Mouse (Mus musculus): ENCODE measurements around the gene Tas2r119. TPM values are rescaled to one million over a fixed set of nuclear protein-coding genes. Genes with fewer than 3 reads are reported as not detected.

Tas2r119 gene
- not detected in 2 replicates for total RNA-seq (2014; fragmentation: Nextera tagmentation)
- total RNA-seq (2017), result not detected in 2 replicates

- no peak for ATAC-seq (replicated peaks; ENCODE audit: poor library complexity, severe bottlenecking)
Measured at GRCm38 (mm10) chr15:32176989-32177388, at the start of gene Tas2r119. Tas2r119 (plus strand) TSS chr15:32177289.

GRCm38 (mm10) chr15:32132315-32132714 lies 44.8 kb upstream of the Tas2r119 start:
- ATAC-seq (replicated peaks; ENCODE audit: poor library complexity, severe bottlenecking), result no peak

DNA sequence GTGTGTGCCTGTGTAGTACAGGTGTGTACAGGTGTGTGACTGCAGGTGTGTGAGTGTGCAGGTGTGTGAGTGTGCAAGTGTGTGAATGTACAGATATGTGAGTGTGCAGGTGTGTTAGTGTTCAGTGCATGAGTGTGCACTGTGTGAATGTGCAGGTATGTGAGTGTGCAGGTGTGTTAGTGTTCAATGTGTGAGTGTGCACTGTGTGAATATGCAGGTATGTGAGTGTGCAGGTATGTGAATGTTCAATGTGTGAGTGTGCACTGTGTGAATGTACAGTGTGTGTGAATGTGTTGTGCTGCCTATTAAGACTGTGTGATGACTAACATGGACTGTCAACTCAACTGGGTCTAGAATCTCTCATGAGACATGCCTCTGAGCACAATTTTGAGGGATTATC lies 35.4 kb upstream of the Tas2r119 start:
- ATAC-seq (replicated peaks; ENCODE audit: poor library complexity, severe bottlenecking), result no peak

DNA sequence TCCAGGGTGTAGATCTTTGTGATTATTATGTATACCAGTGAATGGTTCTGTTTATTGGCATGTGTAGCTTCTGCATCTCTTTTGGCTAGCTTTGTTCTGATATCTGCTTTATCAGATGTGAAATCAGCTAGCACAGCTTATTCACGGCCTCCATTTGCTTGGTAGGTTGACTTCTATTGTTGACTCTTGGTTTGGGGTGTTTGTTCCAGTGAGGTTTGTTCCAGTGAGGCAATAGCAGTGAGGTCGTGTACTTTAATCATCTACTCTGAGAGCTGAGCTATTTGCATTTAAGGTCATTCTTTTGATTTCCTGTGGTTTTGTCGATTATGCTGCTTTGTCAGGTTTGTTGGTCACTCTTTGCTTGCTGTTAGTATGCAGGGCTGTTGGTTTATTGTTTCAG lies 32.8 kb upstream of the Tas2r119 start:
- no peak for ATAC-seq (replicated peaks; ENCODE audit: poor library complexity, severe bottlenecking)

- ATAC-seq (replicated peaks; ENCODE audit: poor library complexity, severe bottlenecking), result no peak
Measured at GRCm38 (mm10) chr15:32153404-32153803, 23.7 kb upstream of the Tas2r119 start.

- ATAC-seq (replicated peaks; ENCODE audit: poor library complexity, severe bottlenecking), result no peak
Measured at GRCm38 (mm10) chr15:32153857-32154449, 23.1 kb upstream of the Tas2r119 start.

- no peak for ATAC-seq (replicated peaks; ENCODE audit: poor library complexity, severe bottlenecking)
Measured at GRCm38 (mm10) chr15:32156126-32156525, 21.0 kb upstream of the Tas2r119 start.

DNA sequence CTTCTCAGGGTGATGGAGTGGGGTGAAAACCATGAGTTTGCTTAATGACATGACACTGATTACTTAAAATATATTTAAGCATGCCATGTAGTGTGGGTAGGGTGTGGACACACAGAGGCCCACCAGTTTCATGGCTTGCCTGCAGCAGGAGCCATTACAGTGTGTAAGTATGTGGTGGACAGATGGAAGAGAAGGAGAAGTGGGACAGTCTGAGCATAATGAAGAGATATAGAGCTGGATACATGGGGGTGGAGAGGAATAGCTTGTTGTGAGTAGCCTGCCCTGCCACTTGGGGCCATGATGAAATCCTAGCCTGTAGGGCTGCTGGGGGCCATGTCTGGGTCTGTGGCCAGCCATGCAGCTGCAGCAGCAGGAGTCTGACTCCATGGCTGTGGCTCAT lies 16.8 kb upstream of the Tas2r119 start:
- ATAC-seq (replicated peaks; ENCODE audit: poor library complexity, severe bottlenecking), result no peak

- no peak for ATAC-seq (replicated peaks; ENCODE audit: poor library complexity, severe bottlenecking)
Measured at GRCm38 (mm10) chr15:32171764-32172163, 5.3 kb upstream of the Tas2r119 start.

GRCm38 (mm10) chr15:32172175-32172987 lies 4.7 kb upstream of the Tas2r119 start:
- no peak for ATAC-seq (replicated peaks; ENCODE audit: poor library complexity, severe bottlenecking)

- ATAC-seq (replicated peaks; ENCODE audit: poor library complexity, severe bottlenecking), result no peak
Measured at GRCm38 (mm10) chr15:32172988-32173329, 4.1 kb upstream of the Tas2r119 start.

GRCm38 (mm10) chr15:32180010-32180725 lies 3.1 kb downstream of the Tas2r119 start:
- ATAC-seq (replicated peaks; ENCODE audit: poor library complexity, severe bottlenecking), result no peak

- ATAC-seq (replicated peaks; ENCODE audit: poor library complexity, severe bottlenecking), result no peak
Measured at GRCm38 (mm10) chr15:32182026-32182425, 4.9 kb downstream of the Tas2r119 start.

DNA sequence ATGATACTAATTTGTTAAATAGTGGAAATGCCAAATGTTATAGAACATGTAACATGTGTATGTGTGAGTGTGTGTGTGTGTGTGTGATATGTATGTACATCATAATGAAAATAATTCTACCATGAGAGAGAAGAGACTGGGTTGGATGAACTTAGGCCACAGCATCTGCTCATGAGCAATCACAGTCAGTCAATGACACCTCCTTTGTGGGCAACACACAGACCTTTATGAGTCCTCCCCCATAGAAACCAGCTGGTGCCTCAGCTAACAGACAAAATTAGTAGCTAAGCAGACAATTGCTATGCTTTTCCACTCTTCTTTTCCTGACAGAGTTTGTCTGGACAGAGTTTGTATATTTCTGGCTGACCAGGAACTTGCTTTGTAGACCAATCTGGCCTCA lies 7.9 kb downstream of the Tas2r119 start:
- ATAC-seq (replicated peaks; ENCODE audit: poor library complexity, severe bottlenecking), result no peak

DNA sequence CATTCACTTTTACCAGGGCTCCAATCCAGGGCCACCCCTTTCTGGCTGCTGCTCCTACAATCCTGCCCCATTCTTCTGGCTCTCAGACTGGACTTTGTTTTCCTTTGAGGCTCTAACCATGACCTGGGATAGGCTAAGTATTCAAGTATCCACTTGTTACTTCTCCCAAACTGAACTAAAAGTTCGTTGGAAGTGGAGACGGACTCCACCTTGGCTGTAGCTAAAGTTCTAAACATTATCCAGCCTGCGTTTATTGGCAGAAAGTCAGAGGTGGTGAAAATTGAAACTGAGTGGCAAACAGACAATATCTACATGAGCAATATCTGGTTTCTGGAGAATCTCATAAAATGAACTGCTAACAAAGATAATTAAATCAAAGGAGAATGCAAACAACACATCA lies 12.8 kb downstream of the Tas2r119 start:
- no peak for ATAC-seq (replicated peaks; ENCODE audit: poor library complexity, severe bottlenecking)

- ATAC-seq (replicated peaks; ENCODE audit: poor library complexity, severe bottlenecking), result no peak
Measured at GRCm38 (mm10) chr15:32190436-32190835, 13.3 kb downstream of the Tas2r119 start.

DNA sequence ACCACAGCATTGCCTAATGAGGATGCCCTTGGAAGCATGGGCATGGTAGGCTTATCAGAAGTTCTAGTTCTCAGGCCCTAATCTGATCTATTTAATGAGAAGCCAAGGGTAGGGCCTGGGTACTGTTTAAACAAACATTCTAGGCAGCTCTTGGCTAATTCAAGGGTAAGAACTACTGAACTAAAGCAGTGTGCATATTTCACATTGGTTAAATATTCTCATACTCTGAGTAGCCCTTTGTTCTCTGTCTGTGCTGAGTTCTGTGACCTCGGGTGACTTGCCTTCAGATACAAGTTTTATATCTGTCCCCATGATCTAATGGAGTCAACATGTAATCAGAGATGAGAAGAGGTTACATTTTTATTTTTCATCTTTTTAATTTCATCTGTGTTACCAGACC lies 15.9 kb downstream of the Tas2r119 start:
- no peak for ATAC-seq (replicated peaks; ENCODE audit: poor library complexity, severe bottlenecking)

DNA sequence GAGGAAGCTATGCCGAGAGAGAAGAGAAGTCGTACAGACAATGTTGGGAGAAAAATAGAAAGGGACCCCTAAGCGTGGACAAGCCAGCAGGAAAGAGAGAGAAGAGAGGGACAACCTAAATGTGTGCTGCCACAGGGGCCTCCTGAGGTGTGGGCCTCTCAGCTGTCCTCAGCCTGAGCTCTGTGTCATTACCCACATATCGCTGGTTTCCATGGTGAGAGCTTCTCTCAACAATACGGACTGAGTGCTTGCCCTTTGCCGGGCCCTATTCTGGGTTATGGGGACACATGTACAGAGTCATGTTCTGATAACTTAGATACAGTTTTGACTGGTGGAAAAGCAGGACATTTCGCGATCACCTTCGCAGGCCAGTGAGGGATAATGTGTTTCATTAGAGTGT lies 21.0 kb downstream of the Tas2r119 start:
- no peak for ATAC-seq (replicated peaks; ENCODE audit: poor library complexity, severe bottlenecking)

DNA sequence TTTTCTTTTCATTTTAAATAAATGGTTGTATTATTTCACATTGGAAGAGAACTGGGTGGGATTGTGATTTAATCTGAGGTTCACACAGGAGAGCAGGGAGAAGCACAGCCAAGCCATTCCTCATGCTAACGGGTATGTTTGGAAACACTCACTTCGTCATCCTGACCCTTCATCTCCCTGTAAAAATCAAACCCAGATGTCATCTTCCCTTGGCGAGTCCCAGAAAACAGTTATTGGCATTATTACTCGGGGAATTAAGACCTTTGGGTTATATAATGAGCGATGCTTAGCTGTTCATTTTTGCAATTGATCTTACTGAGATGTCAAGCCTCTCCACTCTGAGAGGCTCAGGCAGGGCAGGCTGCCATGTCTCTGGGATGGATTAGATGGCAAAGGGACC lies 21.5 kb downstream of the Tas2r119 start:
- ATAC-seq (replicated peaks; ENCODE audit: poor library complexity, severe bottlenecking), result no peak

GRCm38 (mm10) chr15:32203242-32203641 lies 26.2 kb downstream of the Tas2r119 start:
- no peak for ATAC-seq (replicated peaks; ENCODE audit: poor library complexity, severe bottlenecking)

- no peak for ATAC-seq (replicated peaks; ENCODE audit: poor library complexity, severe bottlenecking)
Measured at GRCm38 (mm10) chr15:32204908-32205307, 27.8 kb downstream of the Tas2r119 start.

All from granulocyte monocyte progenitor cell, adult 5-6 weeks (primary cell).